Mouse (Mus musculus) stomach, embryonic 16.5 days (tissue): ENCODE measurements around the gene Cpa1. TPM values are rescaled to one million over a fixed set of nuclear protein-coding genes. Genes with fewer than 3 reads are reported as not detected.

Experiments used
- ATAC-seq: fragments of 200-750 bp; cut with Nextera tagmentation; 2 replicates; pipeline ENCODE4 v1.8.0; 2017; ENCODE audit warnings: moderate number of reproducible peaks, moderate TSS enrichment; ENCODE audit not compliant: insufficient read depth, low FRiP score
- H3K27ac ChIP-seq: fragments of 300-500 bp; sonication (generic); 2 replicates; pipeline ENCODE4 v1.5.1; 2014; ENCODE audit warnings: low read length
- H3K27me3 ChIP-seq: fragments of 300-500 bp; sonication (generic); 2 replicates; pipeline ENCODE4 v1.6.1; 2014; ENCODE audit warnings: low read length, control low read depth, mixed read lengths; ENCODE audit not compliant: control insufficient read depth, insufficient read depth
- H3K36me3 ChIP-seq: fragments of 300-500 bp; sonication (generic); 2 replicates; pipeline ENCODE4 v1.6.1; 2014; ENCODE audit warnings: low read length; ENCODE audit not compliant: control insufficient read depth, insufficient read depth
- H3K4me1 ChIP-seq: fragments of 300-500 bp; sonication (generic); 2 replicates; pipeline ENCODE4 v1.6.1; 2014; ENCODE audit warnings: low read length, control low read depth, mixed read lengths; ENCODE audit not compliant: control insufficient read depth, insufficient read depth
- H3K4me2 ChIP-seq: fragments of 300-500 bp; sonication (generic); 2 replicates; pipeline ENCODE4 v1.6.1; 2014; ENCODE audit warnings: low read depth, low read length, mixed read lengths
- H3K4me3 ChIP-seq: fragments of 300-500 bp; sonication (generic); replicated peaks from 2 replicates; pipeline ENCODE4 v1.5.1; 2014; ENCODE audit warnings: mild to moderate bottlenecking, low read length
- H3K9ac ChIP-seq: fragments of 300-500 bp; sonication (generic); 2 replicates; pipeline ENCODE4 v1.6.1; 2014; ENCODE audit warnings: low read length
- H3K9me3 ChIP-seq: fragments of 300-500 bp; sonication (generic); replicated peaks from 2 replicates; pipeline ENCODE4 v1.6.1; 2016; ENCODE audit warnings: low read length, control low read depth; ENCODE audit not compliant: control insufficient read depth
- WGBS: fragments of 180-500 bp; shearing (Covaris S2); extraction: QIAGEN DNeasy Blood & Tissue Kit; methylation state at CpG from one replicate; pipeline ENCODE4 v1.1.7; 2014; 5-methylcytosine and 5-hydroxymethylcytosine counted together
- polyA plus RNA-seq: library from polyadenylated mRNA; unstranded; fragments of >200 nt; fragmentation: Nextera tagmentation; extraction: Ambion mirVana; gene quantifications from 2 replicates; pipeline ENCODE4 v1.2.1, GENCODE M21; 2015

Cpa1 gene
- 684 and 706 TPM in 2 replicates for polyA plus RNA-seq

DNA sequence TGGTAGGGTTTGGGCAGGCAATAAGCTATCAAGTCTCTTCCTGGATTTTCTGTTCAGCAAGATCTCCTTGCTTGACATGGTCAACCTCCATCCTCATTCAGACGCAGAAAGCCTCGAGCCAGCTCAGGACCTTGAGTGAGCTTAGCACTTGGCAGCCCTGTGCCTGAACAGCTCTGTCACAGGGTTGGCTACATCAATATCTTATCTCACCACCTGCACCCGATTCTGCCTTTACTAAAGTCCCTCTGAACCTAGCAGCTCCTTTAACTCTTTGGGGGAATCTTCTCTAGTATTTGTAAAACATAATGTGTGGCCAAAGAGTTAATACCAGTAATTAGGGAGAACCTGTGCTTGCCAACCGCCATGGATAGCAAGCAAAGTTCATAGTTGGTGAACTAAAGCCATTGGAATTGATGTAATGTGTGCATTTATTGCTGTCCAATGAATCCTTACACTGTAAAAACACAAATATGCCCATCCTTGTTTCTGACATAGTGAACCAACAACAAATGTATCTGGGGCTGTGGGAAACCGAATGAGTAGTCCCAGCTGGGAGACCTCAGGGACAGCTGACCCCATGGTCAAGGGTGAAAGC is at the start of gene Cpa1:
Gene Cpa1 (plus strand): TSS at position 545 of the 595 bp plus-strand sequence.
- Histone ChIP-seq H3K9ac (no peak within 1 kb of the TSS), H3K27me3 (no peaks in the 10 kb centered on the region), H3K4me1 (peaks cover 15% of the 10 kb centered on the region), H3K36me3 (no peaks in the 10 kb centered on the region), H3K4me3 (0 out of 2 replicates have a peak within 1 kb of the TSS, but pooled peaks have one; percentile 6), H3K9me3 (no peaks in the 10 kb centered on the region), H3K27ac (peak within 1 kb of the TSS; percentile 3; the same call in 1 of the 2 replicates), H3K4me2 (no peak within 1 kb of the TSS)
- 68% methylated on average over 5 of the region's 5 CpGs for WGBS
- ATAC-seq: no peak

DNA sequence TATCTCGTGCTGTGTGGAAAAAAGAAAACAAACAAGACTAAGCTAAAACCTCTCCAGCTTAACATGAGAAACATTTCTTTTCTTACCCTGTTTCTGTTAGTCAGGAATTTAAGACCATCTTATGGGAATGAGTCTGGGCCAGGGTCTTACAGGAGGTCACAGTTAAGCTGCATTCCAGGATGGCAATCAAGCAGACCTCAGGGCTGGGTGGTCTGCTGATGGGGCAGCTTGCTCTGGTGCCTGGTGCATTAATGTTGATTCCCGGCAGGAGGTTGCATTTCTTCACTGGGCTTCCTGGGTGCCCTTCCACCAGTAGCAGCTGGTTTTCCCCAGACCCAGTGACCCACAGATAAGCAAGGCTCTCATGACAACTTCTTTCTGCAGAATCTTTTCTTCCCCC is 49.2 kb upstream of the Cpa1 start:
- 23% methylated on average over 2 of the region's 2 CpGs for WGBS
- Histone ChIP-seq H3K9ac (no peak overlapping the region), H3K27ac (no peak overlapping the region), H3K27me3 (no peaks in the 10 kb centered on the region; the same call in 1 of the 2 replicates), H3K4me3 (no peak overlapping the region), H3K4me1 (no peaks in the 10 kb centered on the region), H3K36me3 (no peaks in the 10 kb centered on the region), H3K9me3 (no peaks in the 10 kb centered on the region), H3K4me2 (no peak overlapping the region)
- ATAC-seq: no peak

- Histone ChIP-seq H3K4me3 (no peak overlapping the region), H3K4me2 (no peak overlapping the region), H3K4me1 (no peaks in the 10 kb centered on the region), H3K9ac (no peak overlapping the region), H3K9me3 (no peaks in the 10 kb centered on the region), H3K27me3 (no peaks in the 10 kb centered on the region; the same call in 1 of the 2 replicates), H3K27ac (no peak overlapping the region), H3K36me3 (no peaks in the 10 kb centered on the region)
- 41% methylated on average over 5 of the region's 5 CpGs for WGBS
- ATAC-seq: no peak
These were observed 47.1 kb upstream of the Cpa1 start for GRCm38 (mm10) chr6:30591851-30592404.

- H3K27ac ChIP-seq: no peak overlapping the region
- no peak overlapping the region for H3K4me3 ChIP-seq
- no peaks in the 10 kb centered on the region for H3K36me3 ChIP-seq
- H3K4me1 ChIP-seq: no peaks in the 10 kb centered on the region
- no peak overlapping the region for H3K9ac ChIP-seq
- no peak overlapping the region for H3K4me2 ChIP-seq
- no peaks in the 10 kb centered on the region; the same call in 1 of the 2 replicates for H3K27me3 ChIP-seq
- no peak for ATAC-seq
- WGBS: 75% methylated on average over 10 of the region's 10 CpGs
- H3K9me3 ChIP-seq: no peaks in the 10 kb centered on the region
These were observed 46.5 kb upstream of the Cpa1 start for GRCm38 (mm10) chr6:30592417-30592974.

- 64% methylated on average over 7 of the region's 7 CpGs for WGBS
- H3K4me2 ChIP-seq: no peak overlapping the region
- no peak overlapping the region for H3K27ac ChIP-seq
- H3K27me3 ChIP-seq: no peaks in the 10 kb centered on the region; the same call in 1 of the 2 replicates
- H3K9me3 ChIP-seq: no peaks in the 10 kb centered on the region
- no peaks in the 10 kb centered on the region for H3K4me1 ChIP-seq
- H3K4me3 ChIP-seq: no peak overlapping the region
- no peaks in the 10 kb centered on the region for H3K36me3 ChIP-seq
- no peak for ATAC-seq
- H3K9ac ChIP-seq: no peak overlapping the region
These were observed 44.7 kb upstream of the Cpa1 start for GRCm38 (mm10) chr6:30594364-30594763.

DNA sequence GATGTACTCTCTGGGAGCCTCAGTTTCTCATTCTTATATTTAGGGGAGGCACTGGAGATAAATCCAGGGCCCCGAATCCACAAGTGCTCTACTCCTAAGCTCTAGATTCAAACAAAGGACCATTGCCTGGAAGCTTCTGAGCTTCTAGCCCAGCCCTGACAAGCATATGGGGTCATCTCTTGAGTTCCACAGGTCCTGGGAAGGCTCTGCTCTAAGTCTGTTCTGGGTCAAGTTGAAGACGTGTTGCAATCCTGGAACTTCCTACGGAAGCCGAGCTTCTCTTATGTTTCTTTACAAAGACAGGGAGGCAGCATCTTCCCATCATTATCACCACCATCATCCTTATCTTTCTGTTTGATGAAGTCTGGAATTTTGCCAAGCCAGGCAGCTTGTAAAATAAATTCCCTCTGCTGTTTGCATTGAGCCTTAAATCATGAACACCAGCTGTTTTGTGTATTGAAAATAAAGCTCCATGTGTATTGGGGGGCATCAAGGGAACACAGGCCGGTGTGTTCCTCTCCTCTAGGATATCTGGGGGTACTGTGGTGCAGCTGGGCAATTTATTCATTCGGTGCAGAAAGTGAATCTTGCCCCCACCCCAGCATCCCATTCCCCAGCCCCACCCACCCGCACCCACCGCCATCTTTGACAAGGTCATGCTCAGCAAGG is 42.7 kb upstream of the Cpa1 start:
- Histone ChIP-seq H3K36me3 (no peaks in the 10 kb centered on the region), H3K27me3 (no peaks in the 10 kb centered on the region), H3K4me3 (no peak overlapping the region), H3K27ac (no peak overlapping the region), H3K9ac (no peak overlapping the region), H3K4me2 (no peak overlapping the region), H3K9me3 (no peaks in the 10 kb centered on the region), H3K4me1 (no peaks in the 10 kb centered on the region)
- 67% methylated on average over 8 of the region's 8 CpGs for WGBS
- no peak for ATAC-seq

DNA sequence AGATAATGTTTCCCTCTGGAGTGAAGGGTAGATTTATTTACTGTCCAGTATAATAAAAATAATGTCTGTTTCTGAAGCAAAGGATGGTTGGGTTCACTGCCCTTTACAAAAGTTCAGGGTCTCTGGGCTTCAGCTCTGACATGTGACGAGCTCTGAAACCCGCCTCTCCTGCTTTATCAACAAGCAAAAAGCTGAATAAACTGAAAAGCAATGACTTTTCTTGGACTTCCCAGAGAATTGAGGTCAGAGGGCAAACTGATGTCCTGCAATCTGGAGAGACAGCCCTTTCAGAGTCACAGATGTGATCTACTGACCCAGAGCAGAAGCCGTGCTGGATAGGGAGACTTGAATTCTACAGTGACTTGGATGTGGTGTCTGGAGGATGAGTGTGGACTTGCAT is 39.0 kb upstream of the Cpa1 start:
- Histone ChIP-seq H3K4me3 (no peak overlapping the region), H3K27me3 (no peaks in the 10 kb centered on the region), H3K36me3 (no peaks in the 10 kb centered on the region), H3K9me3 (no peaks in the 10 kb centered on the region), H3K9ac (no peak overlapping the region), H3K4me1 (no peaks in the 10 kb centered on the region), H3K4me2 (no peak overlapping the region), H3K27ac (no peak overlapping the region)
- WGBS: 59% methylated on average over 3 of the region's 3 CpGs
- no peak for ATAC-seq

- no peak for ATAC-seq
- Histone ChIP-seq H3K4me3 (no peak overlapping the region), H3K9me3 (no peaks in the 10 kb centered on the region), H3K27me3 (no peaks in the 10 kb centered on the region), H3K4me2 (no peak overlapping the region), H3K9ac (no peak overlapping the region), H3K4me1 (no peaks in the 10 kb centered on the region), H3K27ac (no peak overlapping the region), H3K36me3 (no peaks in the 10 kb centered on the region)
- 83% methylated on average over 1 of the region's 1 CpGs for WGBS
These were observed 38.0 kb upstream of the Cpa1 start for GRCm38 (mm10) chr6:30600995-30601394.

DNA sequence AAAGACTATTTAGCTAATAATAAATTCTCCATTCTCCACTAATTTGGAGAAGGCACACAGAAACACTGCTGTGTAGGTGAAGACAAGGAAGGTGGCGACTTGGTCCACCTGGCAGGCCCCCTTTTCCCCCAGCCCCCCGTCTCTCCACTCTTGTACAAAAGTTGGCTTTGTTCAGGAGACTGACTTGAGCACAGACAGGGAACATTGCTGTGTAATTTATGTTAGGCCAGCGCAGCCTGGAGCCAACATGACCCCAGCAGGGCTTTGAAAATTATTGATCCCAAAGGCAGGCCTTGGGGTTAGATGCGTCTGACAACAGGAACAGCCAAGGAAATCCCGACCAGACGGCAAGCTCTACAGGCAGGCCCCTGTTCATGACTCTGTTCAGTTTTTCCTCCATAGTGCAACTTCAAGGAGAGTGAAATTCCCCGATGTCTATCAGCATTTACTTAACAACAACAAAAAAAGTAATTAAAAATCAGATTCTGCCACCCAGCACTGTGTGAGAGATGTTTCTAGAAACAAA is 34.6 kb upstream of the Cpa1 start:
- 61% methylated on average over 7 of the region's 7 CpGs for WGBS
- Histone ChIP-seq H3K4me2 (no peak overlapping the region), H3K27me3 (no peaks in the 10 kb centered on the region), H3K4me1 (no peaks in the 10 kb centered on the region), H3K4me3 (no peak overlapping the region), H3K9me3 (no peaks in the 10 kb centered on the region), H3K9ac (no peak overlapping the region), H3K27ac (no peak overlapping the region), H3K36me3 (no peaks in the 10 kb centered on the region)
- ATAC-seq: no peak
